Mouse (Mus musculus) stomach, embryonic 16.5 days (tissue): Measurements from ENCODE around the gene Fam189b. TPM values are rescaled to one million over a fixed set of nuclear protein-coding genes. Genes with fewer than 3 reads are reported as not detected.

Experiments
- ATAC-seq: fragments of 200-750 bp; cut with Nextera tagmentation; 2 replicates; pipeline ENCODE4 v1.8.0; 2017; ENCODE audit warnings: moderate number of reproducible peaks, moderate TSS enrichment; ENCODE audit not compliant: insufficient read depth, low FRiP score
- H3K27ac ChIP-seq: fragments of 300-500 bp; sonication (generic); 2 replicates; pipeline ENCODE4 v1.5.1; 2014; ENCODE audit warnings: low read length
- H3K27me3 ChIP-seq: fragments of 300-500 bp; sonication (generic); 2 replicates; pipeline ENCODE4 v1.6.1; 2014; ENCODE audit warnings: low read length, control low read depth, mixed read lengths; ENCODE audit not compliant: control insufficient read depth, insufficient read depth
- H3K36me3 ChIP-seq: fragments of 300-500 bp; sonication (generic); 2 replicates; pipeline ENCODE4 v1.6.1; 2014; ENCODE audit warnings: low read length; ENCODE audit not compliant: control insufficient read depth, insufficient read depth
- H3K4me1 ChIP-seq: fragments of 300-500 bp; sonication (generic); 2 replicates; pipeline ENCODE4 v1.6.1; 2014; ENCODE audit warnings: low read length, control low read depth, mixed read lengths; ENCODE audit not compliant: control insufficient read depth, insufficient read depth
- H3K4me2 ChIP-seq: fragments of 300-500 bp; sonication (generic); 2 replicates; pipeline ENCODE4 v1.6.1; 2014; ENCODE audit warnings: low read depth, low read length, mixed read lengths
- H3K4me3 ChIP-seq: fragments of 300-500 bp; sonication (generic); replicated peaks from 2 replicates; pipeline ENCODE4 v1.5.1; 2014; ENCODE audit warnings: mild to moderate bottlenecking, low read length
- H3K9ac ChIP-seq: fragments of 300-500 bp; sonication (generic); 2 replicates; pipeline ENCODE4 v1.6.1; 2014; ENCODE audit warnings: low read length
- H3K9me3 ChIP-seq: fragments of 300-500 bp; sonication (generic); replicated peaks from 2 replicates; pipeline ENCODE4 v1.6.1; 2016; ENCODE audit warnings: low read length, control low read depth; ENCODE audit not compliant: control insufficient read depth
- WGBS: fragments of 180-500 bp; shearing (Covaris S2); extraction: QIAGEN DNeasy Blood & Tissue Kit; methylation state at CpG from one replicate; pipeline ENCODE4 v1.1.7; 2014; 5-methylcytosine and 5-hydroxymethylcytosine counted together
- polyA plus RNA-seq: library from polyadenylated mRNA; unstranded; fragments of >200 nt; fragmentation: Nextera tagmentation; extraction: Ambion mirVana; gene quantifications from 2 replicates; pipeline ENCODE4 v1.2.1, GENCODE M21; 2015

The Fam189b gene
- polyA plus RNA-seq, 1 experiment from 2014 or later: 22.0 TPM

GRCm38 (mm10) chr3:89228180-89228549, 45.2 kb downstream of the Fam189b start:
- no peaks in the 10 kb centered on the region for H3K9me3 ChIP-seq
- under 1% methylated on average over 20 of the region's 20 CpGs for WGBS
- H3K36me3 ChIP-seq: no peaks in the 10 kb centered on the region
- H3K4me1 ChIP-seq: peaks cover 31% of the 10 kb centered on the region
- H3K4me3 ChIP-seq: peak overlapping the region; percentile 52
- peak overlapping the region; percentile 85 for H3K4me2 ChIP-seq
- H3K27ac ChIP-seq: peak overlapping the region; percentile 83
- H3K9ac ChIP-seq: peak overlapping the region; percentile 69
- peak; percentile 46; the same call in 1 of the 2 replicates for ATAC-seq
- no peaks in the 10 kb centered on the region; the same call in 1 of the 2 replicates for H3K27me3 ChIP-seq

- ATAC-seq: peak; percentile 52
- peak within 1 kb of the TSS; percentile 69 for H3K9ac ChIP-seq
Measured at GRCm38 (mm10) chr3:89228836-89229235, 45.9 kb downstream of the Fam189b start, which contains the start of gene Muc1. TSS of gene Muc1 (plus strand) at chr3:89229057.

GRCm38 (mm10) chr3:89229276-89229675, 46.3 kb downstream of the Fam189b start:
- Histone ChIP-seq H3K36me3 (no peaks in the 10 kb centered on the region), H3K4me1 (peaks cover 40% of the 10 kb centered on the region), H3K9ac (peak overlapping the region; percentile 69), H3K27me3 (no peaks in the 10 kb centered on the region; the same call in 1 of the 2 replicates), H3K27ac (peak overlapping the region; percentile 83), H3K4me2 (peak overlapping the region; percentile 85), H3K9me3 (no peaks in the 10 kb centered on the region), H3K4me3 (peak overlapping the region; percentile 52)
- 36% methylated on average over 4 of the region's 4 CpGs for WGBS
- no peak for ATAC-seq

More at GRCm38 (mm10) chr3:89228836-89229235, 45.9 kb downstream of the Fam189b start, which contains the start of gene Muc1:
- Histone ChIP-seq H3K4me3 (peak within 1 kb of the TSS; percentile 52), H3K27me3 (no peaks in the 10 kb centered on the region; the same call in 1 of the 2 replicates), H3K4me1 (peaks cover 36% of the 10 kb centered on the region), H3K9me3 (no peaks in the 10 kb centered on the region), H3K36me3 (no peaks in the 10 kb centered on the region), H3K4me2 (peak within 1 kb of the TSS; percentile 85), H3K27ac (peak within 1 kb of the TSS; percentile 83)
- 25% methylated on average over 10 of the region's 10 CpGs for WGBS

- Histone ChIP-seq H3K27me3 (no peaks in the 10 kb centered on the region; the same call in 1 of the 2 replicates), H3K4me3 (peak overlapping the region; percentile 52), H3K4me2 (peak overlapping the region; percentile 85), H3K4me1 (peaks cover 42% of the 10 kb centered on the region), H3K9me3 (no peaks in the 10 kb centered on the region), H3K9ac (peak overlapping the region; percentile 20; the same call in 1 of the 2 replicates), H3K36me3 (no peaks in the 10 kb centered on the region), H3K27ac (no peak overlapping the region)
- WGBS: 70% methylated on average over 2 of the region's 2 CpGs
- ATAC-seq: no peak
Measured at GRCm38 (mm10) chr3:89230561-89230960, 47.6 kb downstream of the Fam189b start.

GRCm38 (mm10) chr3:89231345-89231744, 48.4 kb downstream of the Fam189b start:
- 53% methylated on average over 7 of the region's 7 CpGs for WGBS
- Histone ChIP-seq H3K9ac (peak overlapping the region; percentile 24), H3K36me3 (no peaks in the 10 kb centered on the region), H3K27ac (peak overlapping the region; percentile 77), H3K4me2 (peak overlapping the region; percentile 85), H3K4me3 (peak overlapping the region; percentile 52), H3K9me3 (no peaks in the 10 kb centered on the region), H3K27me3 (no peaks in the 10 kb centered on the region), H3K4me1 (peaks cover 35% of the 10 kb centered on the region)
- ATAC-seq: no peak

- peak overlapping the region; percentile 24 for H3K9ac ChIP-seq
- no peaks in the 10 kb centered on the region for H3K27me3 ChIP-seq
- WGBS: 68% methylated on average over 16 of the region's 16 CpGs
- no peaks in the 10 kb centered on the region for H3K36me3 ChIP-seq
- peak overlapping the region; percentile 77 for H3K27ac ChIP-seq
- peak overlapping the region; percentile 85 for H3K4me2 ChIP-seq
- H3K4me1 ChIP-seq: peaks cover 30% of the 10 kb centered on the region
- no peak for ATAC-seq
- H3K4me3 ChIP-seq: peak overlapping the region; percentile 52
- H3K9me3 ChIP-seq: no peaks in the 10 kb centered on the region
Measured at GRCm38 (mm10) chr3:89231772-89232275, 48.9 kb downstream of the Fam189b start.

- Histone ChIP-seq H3K36me3 (no peaks in the 10 kb centered on the region), H3K27me3 (no peaks in the 10 kb centered on the region), H3K4me1 (peaks cover 24% of the 10 kb centered on the region), H3K9me3 (no peaks in the 10 kb centered on the region), H3K9ac (peak overlapping the region; percentile 56; the same call in 1 of the 2 replicates), H3K27ac (peak overlapping the region; percentile 77), H3K4me2 (peak overlapping the region; percentile 85), H3K4me3 (peak overlapping the region; percentile 12; the same call in 1 of the 2 replicates)
- ATAC-seq: peak; percentile 18; the same call in 1 of the 2 replicates
- WGBS: 51% methylated on average over 6 of the region's 6 CpGs
Measured at GRCm38 (mm10) chr3:89232614-89233013, 49.7 kb downstream of the Fam189b start.

GRCm38 (mm10) chr3:89233562-89234110, 50.7 kb downstream of the Fam189b start:
- ATAC-seq: peak; percentile 83
- Histone ChIP-seq H3K9me3 (no peaks in the 10 kb centered on the region), H3K36me3 (no peaks in the 10 kb centered on the region), H3K9ac (peak overlapping the region; percentile 56; the same call in 1 of the 2 replicates), H3K4me2 (peak overlapping the region; percentile 35), H3K27me3 (no peaks in the 10 kb centered on the region), H3K4me1 (peaks cover 17% of the 10 kb centered on the region), H3K4me3 (no peak overlapping the region), H3K27ac (peak overlapping the region; percentile 77)
- WGBS: 48% methylated on average over 14 of the region's 14 CpGs

GRCm38 (mm10) chr3:89236516-89236915, 53.6 kb downstream of the Fam189b start:
- Histone ChIP-seq H3K36me3 (no peaks in the 10 kb centered on the region), H3K9ac (no peak overlapping the region), H3K4me2 (no peak overlapping the region), H3K4me1 (peaks cover 14% of the 10 kb centered on the region), H3K9me3 (no peaks in the 10 kb centered on the region), H3K27ac (no peak overlapping the region), H3K4me3 (no peak overlapping the region), H3K27me3 (no peaks in the 10 kb centered on the region)
- 85% methylated on average over 10 of the region's 10 CpGs for WGBS
- no peak for ATAC-seq
